Mouse (Mus musculus) CH12.LX (cell line): ENCODE data around the gene Tgfbr3. TPM values are rescaled to one million over a fixed set of nuclear protein-coding genes. Genes with fewer than 3 reads are reported as not detected.

Experiments used
- DNase-seq: peaks from one replicate; pipeline ENCODE4 v3.0.0-alpha.2; 2013; ENCODE audit errors: extremely low read depth
- H3K27ac ChIP-seq: 2 replicates; pipeline ENCODE4 v1.5.1; 2012; ENCODE audit warnings: low read depth, mild to moderate bottlenecking, control low read depth, moderate library complexity; ENCODE audit not compliant: insufficient read depth
- H3K27me3 ChIP-seq: replicated peaks from 2 replicates; pipeline ENCODE3; 2012; ENCODE audit warnings: inconsistent platforms
- H3K36me3 ChIP-seq, 2 experiments: replicated peaks in 1 of 2; 2 replicates each; pipeline versions ENCODE3 to v1.6.1; 2012; ENCODE audit warnings: inconsistent platforms in 1 of 2, low read length in 1 of 2, mild to moderate bottlenecking in 1 of 2, mixed read lengths in 1 of 2, moderate library complexity in 1 of 2; ENCODE audit not compliant: control insufficient read depth in 1 of 2, insufficient read depth in 1 of 2
- H3K4me1 ChIP-seq, 2 experiments: 2 replicates each; pipeline ENCODE4 v1.6.1; 2012; ENCODE audit warnings: inconsistent platforms in 1 of 2, moderate library complexity in 1 of 2; ENCODE audit not compliant: insufficient read depth in 2 of 2, control insufficient read depth in 1 of 2
- H3K4me2 ChIP-seq: 2 replicates; pipeline ENCODE4 v1.6.1; 2012; ENCODE audit warnings: low read depth, mild to moderate bottlenecking, control low read depth; ENCODE audit not compliant: poor library complexity, insufficient read depth, severe bottlenecking
- H3K4me3 ChIP-seq, 3 experiments: fragments of 150-350 bp in 1 of 3; sonication (generic) in 1 of 3; replicated peaks in 1 of 3; 2 replicates each; pipeline versions ENCODE3 to v1.5.1; 2011 to 2012; ENCODE audit warnings: low read depth in 2 of 3, low read length in 2 of 3, mild to moderate bottlenecking in 2 of 3, moderate library complexity in 2 of 3, control low read depth in 1 of 3, improper control_type of control experiment in 1 of 3, inconsistent platforms in 1 of 3, mixed read lengths in 1 of 3; ENCODE audit not compliant: poor library complexity in 1 of 3
- H3K79me2 ChIP-seq: replicated peaks from 2 replicates; pipeline ENCODE4 v1.6.1; 2012; ENCODE audit warnings: mild to moderate bottlenecking, moderate library complexity; ENCODE audit not compliant: control insufficient read depth, poor library complexity, insufficient read depth, severe bottlenecking; ENCODE audit errors: extremely low read depth
- H3K9ac ChIP-seq: 2 replicates; pipeline ENCODE4 v1.6.1; 2012; ENCODE audit warnings: low read depth, mild to moderate bottlenecking, control low read depth, moderate library complexity; ENCODE audit not compliant: insufficient read depth
- H3K9me3 ChIP-seq: replicated peaks from 2 replicates; pipeline ENCODE3; 2012; ENCODE audit warnings: low read length, inconsistent platforms, mixed read lengths
- BHLHE40 ChIP-seq: IDR thresholded peaks from 2 replicates; pipeline ENCODE4 v1.6.1; 2011; ENCODE audit warnings: mild to moderate bottlenecking, low read depth, low read length, improper control_type of control experiment
- CHD1 ChIP-seq: IDR thresholded peaks from 2 replicates; pipeline ENCODE4 v1.6.1; 2012; ENCODE audit warnings: low read depth, low read length, improper control_type of control experiment, inconsistent platforms
- CTCF ChIP-seq, 2 experiments: IDR thresholded peaks in 1 of 2; conservative IDR thresholded peaks in 1 of 2; 2 replicates each; pipeline ENCODE4 v1.5.1; 2011 to 2012; ENCODE audit warnings: low read depth in 2 of 2, low read length in 2 of 2, improper control_type of control experiment in 1 of 2, inconsistent platforms in 1 of 2, mild to moderate bottlenecking in 1 of 2, moderate library complexity in 1 of 2
- E2F4 ChIP-seq: IDR thresholded peaks from 2 replicates; pipeline ENCODE4 v1.6.1; 2011; ENCODE audit warnings: low read depth, low read length, improper control_type of control experiment; ENCODE audit not compliant: insufficient replicate concordance
- ELF1 ChIP-seq: IDR thresholded peaks from 2 replicates; pipeline ENCODE4 v1.6.1; 2014; ENCODE audit warnings: low read depth, mild to moderate bottlenecking, inconsistent platforms, low read length, improper control_type of control experiment
- EP300 ChIP-seq: IDR thresholded peaks from 2 replicates; pipeline ENCODE4 v1.6.1; 2011; ENCODE audit warnings: low read length, improper control_type of control experiment
- HCFC1 ChIP-seq: IDR thresholded peaks from 2 replicates; pipeline ENCODE4 v1.6.1; 2012; ENCODE audit warnings: low read depth, mild to moderate bottlenecking, inconsistent platforms, low read length, improper control_type of control experiment
- IRF4 ChIP-seq: IDR thresholded peaks from 2 replicates; pipeline ENCODE4 v1.6.1; 2014; ENCODE audit warnings: low read depth, mild to moderate bottlenecking, inconsistent platforms, low read length, improper control_type of control experiment
- JUN ChIP-seq: IDR thresholded peaks from 2 replicates; pipeline ENCODE4 v1.6.1; 2011; ENCODE audit warnings: low read depth, mild to moderate bottlenecking, low read length, improper control_type of control experiment, moderate library complexity; ENCODE audit not compliant: insufficient read depth
- MYC ChIP-seq: IDR thresholded peaks from 2 replicates; pipeline ENCODE4 v1.6.1; 2011; ENCODE audit warnings: low read depth, mild to moderate bottlenecking, improper control_type of control experiment, low read length
- NRF1 ChIP-seq: IDR thresholded peaks from 2 replicates; pipeline ENCODE4 v1.6.1; 2014; ENCODE audit warnings: low read depth, mild to moderate bottlenecking, inconsistent platforms, low read length, improper control_type of control experiment, moderate library complexity
- RAD21 ChIP-seq: IDR thresholded peaks from 2 replicates; pipeline ENCODE4 v1.6.1; 2011; ENCODE audit warnings: low read depth, mild to moderate bottlenecking, low read length, improper control_type of control experiment, moderate library complexity
- RCOR1 ChIP-seq: conservative IDR thresholded peaks from 2 replicates; pipeline ENCODE4 v1.6.1; 2012; ENCODE audit warnings: low read depth, mild to moderate bottlenecking, inconsistent platforms, low read length, improper control_type of control experiment
- SIN3A ChIP-seq: IDR thresholded peaks from 2 replicates; pipeline ENCODE4 v1.6.1; 2012; ENCODE audit warnings: low read length, improper control_type of control experiment, inconsistent platforms
- USF1 ChIP-seq: IDR thresholded peaks from 2 replicates; pipeline ENCODE4 v1.6.1; 2014; ENCODE audit warnings: low read depth, mild to moderate bottlenecking, inconsistent platforms, low read length, improper control_type of control experiment
- dilution Hi-C: fragments of 300-500 bp; cut with MboI; formaldehyde crosslinking; loops from 2 replicates; pipeline ENCODE4 v1.14.3; 2020; ENCODE audit warnings: low sequenced_read_pairs; ENCODE audit not compliant: extremely low pct_unique_long_range_greater_than_20kb, extremely low pct_ligation_motif_present
- in situ Hi-C: fragments of 300-500 bp; cut with MboI; formaldehyde crosslinking; loops from 3 replicates; pipeline ENCODE4 v1.14.3; 2019; ENCODE audit warnings: low sequenced_read_pairs, low pct_ligation_motif_present, low pct_unique_long_range_greater_than_20kb, mixed read lengths
- polyA plus RNA-seq: library from polyadenylated mRNA; unstranded; fragments of >175 nt; gene quantifications from 2 replicates; pipeline ENCODE4 v1.2.1, GENCODE M21; 2012; ENCODE audit warnings: low read depth; ENCODE audit not compliant: insufficient read length
- total RNA-seq, 2 experiments: library from RNA; depleted of rRNA; stranded (reverse); fragments of 300-350 nt in 1 of 2; fragments of >200 nt in 1 of 2; gene quantifications; 2 replicates each; pipeline ENCODE4 v1.2.3; 2012 to 2014

The Tgfbr3 gene
- total and polyA plus RNA-seq, 3 experiments = 0.13 to 0.46 (median 0.30) TPM

DNA sequence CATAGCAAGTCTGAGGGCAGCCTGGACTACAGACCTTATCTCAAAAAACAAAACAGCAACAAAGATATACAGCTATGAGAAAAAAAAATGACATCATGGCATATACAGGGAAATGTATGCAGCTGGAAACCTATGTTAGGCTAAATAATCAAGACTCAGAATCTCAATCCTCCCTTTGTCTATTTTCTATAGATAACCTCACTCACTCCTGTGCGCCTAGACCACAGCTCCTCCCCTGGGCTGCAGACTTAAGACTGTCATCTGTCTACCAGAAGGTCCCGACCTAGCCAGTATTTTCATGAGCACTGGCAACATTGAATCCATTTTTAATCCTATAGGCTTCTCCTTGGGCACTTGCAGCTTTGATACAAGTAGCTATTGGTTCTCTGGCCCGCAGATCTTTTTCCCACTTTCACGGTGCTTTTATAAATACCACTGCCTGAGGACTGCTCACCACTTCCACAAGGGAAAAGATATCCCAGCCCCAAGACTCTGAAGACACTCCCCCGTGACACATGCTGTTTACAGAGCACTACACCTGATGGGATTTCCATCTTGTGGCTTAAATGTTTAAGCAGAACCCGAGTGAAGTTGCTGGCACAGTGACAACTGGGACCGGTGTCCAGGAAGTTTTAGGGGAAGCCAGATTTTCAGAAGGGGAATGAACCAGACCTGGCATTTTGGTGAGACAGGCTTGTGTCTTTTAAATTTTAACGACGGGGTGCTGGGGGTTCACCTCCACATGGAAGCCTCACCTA is 138.7 kb downstream of the Tgfbr3 start:
- TF ChIP-seq NRF1 = no peak
- TF ChIP-seq BHLHE40 = no peak
- TF ChIP-seq HCFC1 = no peak
- TF ChIP-seq MYC = no peak
- no peak for TF ChIP-seq SIN3A
- TF ChIP-seq CHD1 = no peak
- no peak for TF ChIP-seq RAD21
- no peak for TF ChIP-seq E2F4
- no peak for TF ChIP-seq JUN
- no peak overlapping the region for H3K4me2 ChIP-seq
- dilution Hi-C loops = no loop called here
- no peak overlapping the region for H3K9ac ChIP-seq
- in situ Hi-C loops = no loop called here
- no peaks in the 10 kb centered on the region for H3K27me3 ChIP-seq
- no peak overlapping the region for H3K27ac ChIP-seq
- no peaks in the 10 kb centered on the region for H3K36me3 ChIP-seq
- no peak overlapping the region for H3K4me3 ChIP-seq
- H3K9me3 ChIP-seq = no peaks in the 10 kb centered on the region
- 0 out of 4 replicates have a peak, but pooled peaks cover 0 to 4% of the 10 kb centered on the region in 2 experiments for H3K4me1 ChIP-seq
- no peak for DNase-seq
- H3K79me2 ChIP-seq = no peaks in the 10 kb centered on the region

DNA sequence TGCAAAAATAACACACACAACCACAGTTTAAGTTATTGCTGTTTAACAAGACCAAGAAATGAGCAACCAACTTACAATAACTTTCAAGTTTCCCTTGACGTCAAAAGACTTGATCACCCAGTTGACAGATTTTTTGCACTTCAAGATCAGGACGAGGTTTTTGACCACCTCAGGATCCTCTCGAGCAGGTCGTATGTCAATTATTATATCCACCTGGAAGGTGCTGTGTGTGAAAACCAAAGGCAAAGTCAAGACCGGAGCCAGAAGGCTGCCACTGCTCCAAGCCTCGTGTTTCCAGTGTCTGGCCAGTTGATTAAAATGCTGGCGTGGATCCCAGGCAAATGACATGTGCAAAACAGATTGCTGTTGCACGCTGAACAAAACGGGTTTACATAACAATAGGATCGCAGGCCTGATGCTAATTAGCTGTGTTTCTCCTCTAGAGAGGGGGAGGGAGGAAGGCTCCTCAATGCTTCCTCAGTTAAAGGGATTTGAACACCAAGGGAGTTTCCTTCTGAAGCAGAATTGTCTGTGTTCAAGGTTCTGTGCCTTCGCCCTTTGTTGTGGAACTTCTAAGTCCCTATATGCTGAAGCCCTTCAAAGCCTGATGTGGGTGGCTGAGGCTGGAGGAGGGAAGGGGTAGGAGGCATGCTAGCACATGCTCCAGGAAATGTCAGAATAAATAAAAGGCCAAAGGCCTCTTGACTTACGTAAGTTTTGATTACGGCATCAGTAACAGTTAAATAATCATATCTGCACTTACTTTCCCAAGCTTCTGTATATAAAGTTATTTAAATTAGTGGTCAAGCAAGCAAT is 141.3 kb downstream of the Tgfbr3 start:
- H3K36me3 ChIP-seq = no peaks in the 10 kb centered on the region
- no peak for DNase-seq
- TF ChIP-seq USF1 = no peak
- no peak for TF ChIP-seq IRF4
- no peak for TF ChIP-seq ELF1
- no peak for TF ChIP-seq EP300
- TF ChIP-seq CHD1 = no peak
- no peak for TF ChIP-seq RCOR1
- TF ChIP-seq CTCF (conservative IDR thresholded peaks at IDR 0.05 in 1 of 2, IDR thresholded peaks at IDR 0.05 in 1 of 2; ENCODE audit: low read depth in 2 of 2, low read length in 2 of 2) = no peak
- TF ChIP-seq, all 38 proteins: peak for 0
- in situ Hi-C loops (no loop called here), dilution Hi-C loops (no loop called here)
- Histone ChIP-seq H3K79me2 (no peaks in the 10 kb centered on the region), H3K4me1 (0 out of 4 replicates have a peak, but pooled peaks cover 0 to 4% of the 10 kb centered on the region in 2 experiments), H3K27me3 (no peaks in the 10 kb centered on the region), H3K4me3 (no peak overlapping the region), H3K4me2 (no peak overlapping the region), H3K9ac (no peak overlapping the region), H3K27ac (no peak overlapping the region), H3K9me3 (no peaks in the 10 kb centered on the region)
